14 mouse cellular contexts compared by ENCODE assay signal in genomic region chr11:18990244-18990677, GRCm38 (mm10). TPM values are rescaled to one million over a fixed set of nuclear protein-coding genes. Genes with fewer than 3 reads are reported as not detected.
DNase-seq lines count a peak whose midpoint lies in the region; ATAC-seq lines count a peak whose summit lies in the region.
"Had no signal": no experiment of that assay in that cellular context is flagged by ENCODE, and none has a peak within 500 bp of the region (broad histone marks: within the 10 kb centered on the region; RNA-seq: fewer than 3 reads in every experiment).

No protein-coding gene starts in this region.

- peak; percentile 14 for DNase-seq in heart, embryonic 10.5 days (ENCODE audit: low spot score)
- no peak for DNase-seq in heart, postnatal 14 days
- no peak for DNase-seq in thymus, postnatal 36 days
- no peak for DNase-seq in limb, embryonic 10.5 days (ENCODE audit: low spot score)
- no peak for DNase-seq in layer of hippocampus, postnatal 10 days (ENCODE audit: low spot score in 2 of 2)
- DNase-seq: cerebellum, adult 18-20 months; embryo, embryonic 11 days; liver, postnatal 0 days; thymus, adult 2 months had no signal

- 78% methylated on average over 6 of the region's 6 CpGs for WGBS in heart, embryonic 10.5 days
- WGBS in forebrain, embryonic 12.5 days, result 13% methylated on average over 6 of the region's 6 CpGs
- 18% methylated on average over 6 of the region's 6 CpGs for WGBS in hindbrain, embryonic 16.5 days
- 26% methylated on average over 6 of the region's 6 CpGs for WGBS in neural tube, embryonic 13.5 days
- 91% methylated on average over 6 of the region's 6 CpGs for WGBS in limb, embryonic 10.5 days

- H3K36me3 ChIP-seq in heart, embryonic 10.5 days, result peaks cover 89% of the 10 kb centered on the region
- H3K36me3 ChIP-seq in forebrain, embryonic 12.5 days (replicated peaks), result peaks cover 22% of the 10 kb centered on the region
- peaks cover 6% of the 10 kb centered on the region for H3K36me3 ChIP-seq in hindbrain, embryonic 16.5 days (ENCODE audit: control insufficient read depth, insufficient read depth, low read length)
- H3K36me3 ChIP-seq in neural tube, embryonic 13.5 days, result peaks cover 70% of the 10 kb centered on the region
- peaks cover 95% of the 10 kb centered on the region for H3K36me3 ChIP-seq in limb, embryonic 10.5 days

- no peak overlapping the region for H3K27ac ChIP-seq in heart, embryonic 10.5 days
- H3K27ac ChIP-seq in forebrain, embryonic 12.5 days, result peak overlapping the region; percentile 63
- peak overlapping the region; percentile 49 for H3K27ac ChIP-seq in hindbrain, embryonic 16.5 days (ENCODE audit: low read depth, low read length)
- H3K27ac ChIP-seq in neural tube, embryonic 13.5 days (replicated peaks), result peak overlapping the region; percentile 57
- no peak overlapping the region for H3K27ac ChIP-seq in limb, embryonic 10.5 days

- intact Hi-C loops in heart, postnatal 14 days (cut with DNase I), result no loop called here

- H3K4me1 ChIP-seq in heart, embryonic 10.5 days, result peaks cover 19% of the 10 kb centered on the region; the same call in 1 of the 2 replicates
- H3K4me1 ChIP-seq in forebrain, embryonic 12.5 days, result peaks cover 37% of the 10 kb centered on the region
- peaks cover 24% of the 10 kb centered on the region for H3K4me1 ChIP-seq in hindbrain, embryonic 16.5 days (ENCODE audit: control insufficient read depth, insufficient read depth, low read depth, low read length)
- peaks cover 67% of the 10 kb centered on the region for H3K4me1 ChIP-seq in neural tube, embryonic 13.5 days (replicated peaks)
- 0 out of 2 replicates have a peak, but pooled peaks cover 8% of the 10 kb centered on the region for H3K4me1 ChIP-seq in limb, embryonic 10.5 days

- no peaks in the 10 kb centered on the region for H3K27me3 ChIP-seq in heart, embryonic 10.5 days (ENCODE audit: insufficient read depth, poor library complexity, severe bottlenecking)
- peaks cover 10% of the 10 kb centered on the region; the same call in 1 of the 2 replicates for H3K27me3 ChIP-seq in forebrain, embryonic 12.5 days
- no peaks in the 10 kb centered on the region for H3K27me3 ChIP-seq in hindbrain, embryonic 16.5 days (replicated peaks; ENCODE audit: control insufficient read depth, insufficient read depth, low read length)
- no peaks in the 10 kb centered on the region for H3K27me3 ChIP-seq in neural tube, embryonic 13.5 days
- no peaks in the 10 kb centered on the region for H3K27me3 ChIP-seq in limb, embryonic 10.5 days (ENCODE audit: low read depth, poor library complexity, severe bottlenecking)
- H3K27me3 ChIP-seq: megakaryocyte, embryonic 14.5 days had no signal

- peak overlapping the region; percentile 38 for H3K4me2 ChIP-seq in forebrain, embryonic 12.5 days
- H3K4me2 ChIP-seq in hindbrain, embryonic 16.5 days (ENCODE audit: low read length), result peak overlapping the region; percentile 11
- peak overlapping the region; percentile 25 for H3K4me2 ChIP-seq in neural tube, embryonic 13.5 days

- peak; percentile 77 for ATAC-seq in forebrain, embryonic 12.5 days (ENCODE audit: low FRiP score)
- peak; percentile 48 for ATAC-seq in hindbrain, embryonic 16.5 days
- peak; percentile 76 for ATAC-seq in neural tube, embryonic 13.5 days (ENCODE audit: low read depth)
- ATAC-seq: intestine, postnatal 0 days; liver, postnatal 0 days had no signal

- H3K4me3 ChIP-seq in heart, embryonic 10.5 days, result no peak overlapping the region
- H3K4me3 ChIP-seq in forebrain, embryonic 12.5 days (replicated peaks), result no peak overlapping the region
- no peak overlapping the region for H3K4me3 ChIP-seq in hindbrain, embryonic 16.5 days (ENCODE audit: low read length)
- no peak overlapping the region for H3K4me3 ChIP-seq in neural tube, embryonic 13.5 days
- no peak overlapping the region for H3K4me3 ChIP-seq in limb, embryonic 10.5 days
- H3K4me3 ChIP-seq: megakaryocyte, embryonic 14.5 days had no signal

- peak overlapping the region; percentile 30; the same call in 1 of the 2 replicates for H3K9ac ChIP-seq in forebrain, embryonic 12.5 days
- no peak overlapping the region for H3K9ac ChIP-seq in hindbrain, embryonic 16.5 days (ENCODE audit: low read depth, low read length)
- no peak overlapping the region for H3K9ac ChIP-seq in neural tube, embryonic 13.5 days
- H3K9ac ChIP-seq: liver, postnatal 0 days had no signal

- H3K9me3 ChIP-seq in heart, embryonic 10.5 days, result no peaks in the 10 kb centered on the region
- H3K9me3 ChIP-seq in forebrain, embryonic 12.5 days, result no peaks in the 10 kb centered on the region
- no peaks in the 10 kb centered on the region for H3K9me3 ChIP-seq in hindbrain, embryonic 16.5 days (ENCODE audit: control insufficient read depth, low read length)
- H3K9me3 ChIP-seq in neural tube, embryonic 13.5 days, result no peaks in the 10 kb centered on the region
- H3K9me3 ChIP-seq in limb, embryonic 10.5 days (replicated peaks), result no peaks in the 10 kb centered on the region
- H3K9me3 ChIP-seq: megakaryocyte, embryonic 14.5 days had no signal

RNA-seq across cellular contexts. Expression of gene Meis1, which starts 28.5 kb away (rescaled TPM):
- 111 and 139 TPM in 2 replicates for polyA plus RNA-seq in heart, embryonic 10.5 days (2016; fragmentation: Nextera tagmentation; extraction: Ambion mirVana)
- 10 to 100 TPM; 30.1 to 33.9 TPM for total RNA-seq in heart, postnatal 14 days (2021)
- 40.4 and 44.8 TPM in 2 replicates for polyA plus RNA-seq in forebrain, embryonic 12.5 days (2016; fragmentation: Nextera tagmentation; extraction: Ambion mirVana)
- polyA plus RNA-seq in hindbrain, embryonic 16.5 days (2015; fragmentation: Nextera tagmentation; extraction: Ambion mirVana), result 182 and 183 TPM in 2 replicates
- 159 and 171 TPM in 2 replicates for polyA plus RNA-seq in neural tube, embryonic 13.5 days (2015; fragmentation: Nextera tagmentation; extraction: Ambion mirVana)
- polyA plus RNA-seq in limb, embryonic 10.5 days (2016; fragmentation: Nextera tagmentation; extraction: Ambion mirVana), result 109 and 119 TPM in 2 replicates
- 1 to 10 TPM; 1.8 to 2.2 TPM for total RNA-seq in layer of hippocampus, postnatal 10 days (2021)

Comparison
In these comparisons a context has a peak if more than half of its experiments do, and no peak if none do; other contexts are left out.
1. H3K27ac ChIP-seq: peak in forebrain, embryonic 12.5 days (single experiment), hindbrain, embryonic 16.5 days (single experiment) and neural tube, embryonic 13.5 days (single experiment); none in heart, embryonic 10.5 days (single experiment) and limb, embryonic 10.5 days (single experiment).
2. Peak in every context shown above with its lines, with median percentiles within 50 percentile points of each other: ATAC-seq and H3K4me2 ChIP-seq.